Mouse (Mus musculus) CD8-positive naive resting alpha-beta T cell, adult 2 months (primary cell): ENCODE data around the gene Tsc1.

ENCODE experiments used
- DNase-seq, 2 experiments: peaks; one replicate each; pipeline ENCODE4 v3.0.0; 2022; ENCODE audit warnings: low read depth in 2 of 2, low spot score in 2 of 2

The Tsc1 gene

GRCm38 (mm10) chr2:28613599-28613998, 27.4 kb upstream of the Tsc1 start:
- no peak for DNase-seq

GRCm38 (mm10) chr2:28616358-28616757, 24.7 kb upstream of the Tsc1 start:
- DNase-seq: no peak

- no peak for DNase-seq
Measured at GRCm38 (mm10) chr2:28616874-28617273, 24.2 kb upstream of the Tsc1 start.

DNA sequence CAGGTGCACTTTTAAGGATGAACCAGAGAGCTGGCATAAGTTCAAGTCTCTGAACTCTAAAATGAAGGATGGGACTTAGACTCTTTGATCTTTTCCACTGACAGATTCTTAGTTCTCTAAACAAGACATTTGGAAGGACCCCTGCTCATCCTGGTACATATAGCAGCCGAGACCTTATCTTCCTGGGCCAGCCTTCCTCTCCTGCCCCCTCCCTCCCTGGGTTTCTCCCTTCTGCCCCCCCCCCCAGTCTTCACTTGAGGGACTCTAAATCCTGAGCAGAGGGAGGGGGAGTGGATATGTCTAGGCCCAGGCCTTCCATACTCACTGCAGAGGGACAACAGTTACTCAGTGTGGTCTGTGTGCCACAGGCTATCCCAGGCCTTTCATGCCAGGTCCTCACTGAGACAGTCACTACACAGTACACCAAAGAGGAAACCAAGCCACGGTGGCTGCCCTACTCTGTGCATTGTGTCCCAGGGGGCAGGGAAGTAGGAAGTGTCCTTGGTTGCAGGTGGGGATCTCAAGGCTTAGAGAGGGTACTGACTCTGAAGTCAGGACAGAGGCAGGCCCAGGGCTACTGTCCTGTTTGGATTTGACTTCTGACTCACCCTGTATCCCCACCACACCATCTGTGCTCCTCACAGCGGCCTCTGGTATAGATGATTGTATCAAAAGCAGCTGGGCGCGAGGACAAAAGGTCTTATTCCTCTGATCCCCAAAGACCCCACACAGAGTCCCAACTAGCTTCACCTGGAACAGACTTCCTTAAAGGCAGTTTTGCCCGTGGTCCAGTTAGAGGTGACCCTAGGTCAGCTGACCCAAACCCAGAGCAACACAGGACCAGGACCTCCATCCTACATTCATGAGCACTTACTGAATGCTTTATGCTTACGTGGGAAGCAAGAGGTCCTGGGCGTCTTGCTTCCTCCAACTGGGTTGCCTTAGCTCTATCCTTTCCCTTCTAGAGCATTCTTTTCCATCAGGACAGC, 23.2 kb upstream of the Tsc1 start:
- DNase-seq: no peak

DNA sequence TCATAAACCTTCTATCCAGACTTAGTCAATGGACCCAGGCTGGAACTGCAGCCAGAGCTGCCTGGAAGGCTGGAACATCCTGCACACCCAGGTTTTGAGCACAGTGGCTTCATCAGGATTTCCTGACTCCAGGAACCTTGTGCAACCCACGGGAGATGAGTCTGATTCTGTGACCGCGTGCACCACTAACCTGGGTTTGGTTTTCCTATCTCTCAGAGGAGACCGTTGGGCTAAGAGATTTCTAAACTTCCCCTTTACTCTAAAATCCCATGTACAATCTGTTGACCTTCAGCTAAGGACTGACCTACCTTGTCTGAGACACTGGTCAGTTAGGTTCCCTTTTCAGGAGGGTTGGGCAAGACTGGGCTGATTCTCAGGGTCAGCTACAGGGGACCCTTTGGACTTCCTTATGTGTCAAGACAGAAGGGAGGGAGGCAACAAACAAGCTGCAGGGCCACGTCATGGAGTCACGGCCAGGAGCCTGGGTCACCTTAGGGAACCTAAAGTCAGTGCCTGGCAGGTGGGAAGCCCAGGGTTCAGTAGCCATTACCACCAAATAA, 22.2 kb upstream of the Tsc1 start:
- no peak for DNase-seq

DNA sequence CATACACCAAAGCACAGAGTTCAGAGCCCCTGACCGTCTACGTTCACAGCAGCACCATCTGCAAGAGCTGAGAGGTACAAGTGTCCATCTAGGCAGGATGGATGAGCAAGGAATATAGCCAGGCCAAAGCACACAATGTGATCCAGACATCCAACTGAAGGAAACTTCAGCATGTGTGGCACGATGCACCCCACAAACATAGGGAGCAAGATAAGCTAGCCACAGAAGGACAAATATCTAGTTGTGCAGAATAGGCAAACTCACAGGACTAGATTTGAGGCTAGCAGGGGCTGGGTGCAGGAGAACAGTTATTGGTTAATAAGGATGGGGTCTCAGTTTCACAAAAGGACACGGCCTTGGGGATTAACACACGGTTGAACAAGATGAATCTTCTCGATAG, 21.7 kb upstream of the Tsc1 start:
- DNase-seq: no peak

DNA sequence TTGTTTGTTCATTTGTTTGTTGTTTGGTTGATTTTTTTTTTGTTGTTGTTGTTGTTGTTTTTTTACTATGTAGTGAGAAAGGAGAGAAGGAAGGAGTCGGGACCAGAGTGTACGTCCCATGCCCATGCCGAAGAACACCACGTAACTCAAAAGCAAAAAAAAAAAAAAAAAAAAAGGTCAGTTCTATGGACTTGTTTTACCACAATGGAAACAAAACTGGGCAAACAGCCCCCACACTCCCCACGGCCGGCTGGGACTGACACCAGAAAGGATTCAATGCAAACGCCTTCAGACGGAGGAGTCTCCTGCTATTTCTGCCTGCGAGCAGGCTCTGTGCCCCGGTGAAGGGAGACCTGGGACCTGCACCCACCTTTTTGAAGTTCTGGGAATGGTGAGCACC, 20.5 kb upstream of the Tsc1 start:
- DNase-seq: no peak

GRCm38 (mm10) chr2:28621111-28621510, 19.9 kb upstream of the Tsc1 start:
- DNase-seq: no peak

GRCm38 (mm10) chr2:28621664-28622171, 19.3 kb upstream of the Tsc1 start, which contains the start of gene Gfi1b:
Gfi1b (minus strand) TSS chr2:28621982.
- no peak for DNase-seq

DNA sequence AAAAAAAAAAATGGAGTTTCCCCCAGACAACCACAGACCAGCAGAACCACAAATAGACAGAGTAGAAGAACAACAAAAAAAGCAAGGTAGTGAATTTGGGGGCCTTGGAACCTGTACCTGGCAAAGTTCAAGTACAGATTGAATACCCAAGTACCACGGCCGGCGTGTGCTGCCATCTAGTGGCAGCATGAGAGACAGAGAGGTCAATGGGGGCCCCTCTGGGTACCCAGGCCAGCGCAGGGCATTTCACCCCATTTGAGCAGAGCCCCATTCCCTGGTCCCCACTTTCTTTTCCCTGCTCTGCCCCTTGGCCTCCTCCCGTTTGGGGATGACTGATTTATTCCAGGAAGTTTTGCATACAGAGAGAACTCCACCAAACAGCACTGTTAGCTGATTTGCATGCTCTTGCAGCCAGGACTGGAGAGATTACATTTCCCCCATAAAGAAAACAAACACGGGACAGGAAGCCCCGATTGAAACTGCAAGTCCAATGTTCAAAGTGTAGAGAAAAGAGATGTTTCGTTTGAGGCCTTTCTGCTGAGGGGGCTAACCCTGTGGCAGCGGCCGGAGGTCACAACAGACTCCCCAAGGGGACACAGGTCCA, 18.4 kb upstream of the Tsc1 start:
- peak; percentile 11 to 39 for DNase-seq

DNA sequence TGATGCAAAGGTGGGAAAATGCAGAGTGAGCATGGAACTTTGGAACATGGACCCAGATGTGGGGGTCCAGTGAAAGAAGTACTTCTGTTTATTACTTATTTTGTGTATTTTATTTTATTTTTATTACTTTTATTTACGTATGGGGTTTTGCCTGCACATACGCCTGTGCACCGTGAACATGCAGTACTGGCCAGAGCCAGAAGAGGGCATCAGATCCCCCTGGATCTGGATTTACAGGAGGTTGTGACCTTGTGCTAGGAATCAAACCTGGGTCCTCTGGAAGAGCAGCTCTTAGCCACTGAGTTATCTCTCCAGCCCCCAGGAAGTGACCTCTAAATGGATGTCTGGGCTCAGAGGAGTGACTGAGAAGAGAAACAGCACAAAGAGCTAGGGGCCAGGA, 16.2 kb upstream of the Tsc1 start:
- peak in 1 of 2 experiments; percentile 17 for DNase-seq

GRCm38 (mm10) chr2:28626038-28626437, 15.0 kb upstream of the Tsc1 start:
- DNase-seq: no peak

DNA sequence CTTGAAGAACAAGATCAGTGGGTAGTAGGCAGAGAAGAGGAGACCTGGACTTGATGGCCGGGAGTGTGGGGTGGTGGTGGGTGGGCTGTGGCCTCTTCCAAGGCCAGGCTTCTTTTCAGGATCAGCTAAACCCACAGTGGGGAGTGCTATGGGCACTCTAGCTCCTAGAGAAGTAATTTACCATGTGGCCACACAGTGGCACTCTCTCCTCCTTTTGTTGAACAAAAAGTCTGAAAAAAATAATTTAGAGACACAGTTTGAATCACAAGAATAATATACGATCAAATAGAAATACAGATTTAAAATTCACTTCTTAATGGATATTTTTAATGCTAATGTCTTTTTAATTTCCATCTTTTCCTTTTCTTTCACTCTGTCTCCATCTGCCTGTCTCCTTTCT, 13.0 kb upstream of the Tsc1 start:
- no peak for DNase-seq

DNA sequence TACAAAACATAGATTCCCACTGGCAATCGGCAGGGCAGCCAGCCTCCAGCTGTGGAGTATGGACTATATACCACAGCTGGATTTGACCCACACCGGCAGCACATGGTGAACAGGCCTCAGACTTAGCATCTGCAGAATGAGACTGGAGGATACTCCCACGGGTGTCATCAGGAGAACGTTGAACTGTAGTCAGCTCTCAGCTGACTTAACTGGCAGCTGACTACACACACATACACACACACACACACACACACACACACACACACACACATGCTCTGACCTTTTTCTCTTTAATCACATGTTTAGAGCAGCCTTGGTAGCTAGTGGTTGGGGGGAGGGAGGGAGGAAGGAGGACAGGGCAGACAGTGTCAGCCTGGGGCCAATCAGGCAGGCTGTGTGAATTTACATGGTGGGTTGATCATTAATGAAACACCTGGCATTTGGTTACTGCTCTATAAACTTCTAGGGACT, 11.1 kb upstream of the Tsc1 start:
- no peak for DNase-seq

DNA sequence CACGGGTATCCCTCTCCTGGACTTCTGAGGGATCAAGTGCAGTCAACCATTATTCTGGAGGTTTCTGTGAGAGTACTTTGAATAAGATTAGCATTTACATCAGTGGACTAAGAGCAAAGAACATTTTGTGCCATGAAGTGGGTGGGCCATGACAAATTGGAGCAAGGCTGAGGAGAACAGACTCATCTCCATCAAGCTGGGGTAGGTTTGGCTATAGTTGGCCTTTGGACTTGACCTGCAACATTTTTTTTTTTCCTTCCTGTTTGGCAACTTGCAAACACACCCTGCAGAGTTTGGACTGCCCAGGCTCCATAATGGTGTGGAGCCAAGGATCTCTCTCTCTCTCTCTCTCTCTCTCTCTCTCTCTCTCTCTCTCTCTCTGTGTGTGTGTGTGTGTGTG, 8.4 kb upstream of the Tsc1 start:
- DNase-seq: no peak

DNA sequence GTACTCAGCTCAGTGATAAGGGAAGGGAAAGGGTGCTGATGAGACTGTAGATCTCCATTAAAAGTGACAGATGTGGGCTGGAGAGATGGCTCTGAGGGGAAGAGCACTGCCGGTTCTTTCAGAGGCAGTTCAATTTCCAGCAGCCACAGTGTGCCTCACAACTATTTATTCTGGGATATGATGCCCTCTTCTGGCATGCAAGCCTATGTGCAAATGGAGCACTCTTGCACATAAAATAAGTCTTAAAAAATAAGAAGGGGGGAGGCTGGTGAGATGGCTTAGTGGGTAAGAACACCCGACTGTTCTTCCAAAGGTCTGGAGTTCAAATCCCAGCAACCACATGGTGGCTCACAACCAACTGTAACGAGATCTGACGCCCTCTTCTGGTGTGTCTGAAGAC, 7.9 kb upstream of the Tsc1 start:
- DNase-seq: no peak

- DNase-seq: no peak
Measured at GRCm38 (mm10) chr2:28635199-28635598, 5.8 kb upstream of the Tsc1 start.

DNA sequence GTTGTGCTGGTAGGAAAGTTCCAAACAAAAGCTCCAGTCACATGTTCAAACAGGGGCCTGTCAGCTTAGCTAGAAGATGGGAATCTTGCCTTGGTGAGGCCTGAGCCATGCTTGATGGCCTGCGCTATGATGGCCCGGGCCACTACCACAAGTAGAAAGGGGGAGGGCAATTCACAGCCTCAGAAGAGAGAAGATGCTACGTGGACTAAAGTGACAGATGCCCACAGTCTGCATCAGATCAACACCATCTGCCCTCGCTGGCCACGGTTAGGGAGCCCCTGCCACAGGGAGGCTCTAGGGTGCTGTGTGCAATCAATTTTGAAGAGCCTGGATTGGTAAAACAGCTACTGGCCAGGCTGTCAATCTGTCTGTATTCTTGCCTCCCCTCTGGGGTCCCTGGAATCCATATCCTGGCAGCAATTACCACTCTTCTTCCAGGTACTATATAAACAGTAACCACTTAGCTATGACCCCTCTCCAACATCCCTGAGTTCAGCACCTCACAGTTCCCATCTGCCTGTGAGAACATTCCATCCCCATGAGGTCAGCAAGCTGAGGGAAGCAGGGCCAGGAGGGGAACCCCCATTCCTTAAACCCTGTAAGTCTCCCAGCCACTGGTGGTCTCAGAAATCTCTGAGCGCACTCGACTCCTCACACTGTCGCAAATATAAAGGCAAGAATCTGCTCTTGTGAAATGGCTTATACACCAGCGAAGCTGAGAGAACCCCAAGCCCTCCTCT, 3.8 kb upstream of the Tsc1 start:
- DNase-seq: no peak

GRCm38 (mm10) chr2:28638352-28638751, 2.7 kb upstream of the Tsc1 start:
- no peak for DNase-seq

GRCm38 (mm10) chr2:28638886-28639285, 2.1 kb upstream of the Tsc1 start:
- no peak for DNase-seq

- DNase-seq: peak; percentile 13 to 27
Measured at GRCm38 (mm10) chr2:28639794-28640193, 1.2 kb upstream of the Tsc1 start.
